Mouse (Mus musculus): ENCODE measurements around the gene 5330417C22Rik. TPM values are rescaled to one million over a fixed set of nuclear protein-coding genes. Genes with fewer than 3 reads are reported as not detected.
"Not testable (repeated sequence)": the region's sequence is repeated elsewhere in the genome, so short reads cannot be mapped to it uniquely, and the experiment has no call there.

5330417C22Rik gene
- total RNA-seq (2015) = not detected in 2 replicates
- total RNA-seq (2017) = 0.04 TPM in 1 of 2 replicates, not detected in the other

- peak; percentile 73 for ATAC-seq (ENCODE audit: poor library complexity, severe bottlenecking)
Measured at GRCm38 (mm10) chr3:108536517-108537260, at the start of gene 5330417C22Rik. Gene 5330417C22Rik (minus strand): TSS chr3:108536536.

GRCm38 (mm10) chr3:108584580-108584979 is 48.2 kb upstream of the 5330417C22Rik start:
- ATAC-seq (ENCODE audit: poor library complexity, severe bottlenecking) = no peak

DNA sequence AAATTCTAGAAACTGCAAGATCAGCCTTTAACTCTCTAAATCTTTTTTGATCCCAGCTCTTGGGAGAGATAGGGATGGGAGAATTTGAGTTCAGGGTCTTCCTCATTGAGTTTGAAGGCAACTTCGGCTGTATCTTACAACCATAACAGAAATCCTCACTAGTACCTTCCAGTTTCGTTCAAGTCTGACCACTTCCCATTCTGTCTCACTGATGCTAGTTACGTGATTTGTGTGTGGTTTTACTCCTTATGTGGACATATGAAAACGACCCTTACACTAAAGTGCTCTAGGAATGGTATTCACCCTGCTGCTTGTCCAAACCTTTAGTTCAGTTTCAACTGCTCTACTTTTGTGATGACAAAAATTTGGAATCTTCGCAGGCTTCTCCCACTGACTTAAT is 37.7 kb upstream of the 5330417C22Rik start:
- ATAC-seq (ENCODE audit: poor library complexity, severe bottlenecking) = peak; percentile 13; the same call in 1 of the 2 replicates

GRCm38 (mm10) chr3:108572309-108573010 is 36.1 kb upstream of the 5330417C22Rik start:
- no peak for ATAC-seq (ENCODE audit: poor library complexity, severe bottlenecking)

DNA sequence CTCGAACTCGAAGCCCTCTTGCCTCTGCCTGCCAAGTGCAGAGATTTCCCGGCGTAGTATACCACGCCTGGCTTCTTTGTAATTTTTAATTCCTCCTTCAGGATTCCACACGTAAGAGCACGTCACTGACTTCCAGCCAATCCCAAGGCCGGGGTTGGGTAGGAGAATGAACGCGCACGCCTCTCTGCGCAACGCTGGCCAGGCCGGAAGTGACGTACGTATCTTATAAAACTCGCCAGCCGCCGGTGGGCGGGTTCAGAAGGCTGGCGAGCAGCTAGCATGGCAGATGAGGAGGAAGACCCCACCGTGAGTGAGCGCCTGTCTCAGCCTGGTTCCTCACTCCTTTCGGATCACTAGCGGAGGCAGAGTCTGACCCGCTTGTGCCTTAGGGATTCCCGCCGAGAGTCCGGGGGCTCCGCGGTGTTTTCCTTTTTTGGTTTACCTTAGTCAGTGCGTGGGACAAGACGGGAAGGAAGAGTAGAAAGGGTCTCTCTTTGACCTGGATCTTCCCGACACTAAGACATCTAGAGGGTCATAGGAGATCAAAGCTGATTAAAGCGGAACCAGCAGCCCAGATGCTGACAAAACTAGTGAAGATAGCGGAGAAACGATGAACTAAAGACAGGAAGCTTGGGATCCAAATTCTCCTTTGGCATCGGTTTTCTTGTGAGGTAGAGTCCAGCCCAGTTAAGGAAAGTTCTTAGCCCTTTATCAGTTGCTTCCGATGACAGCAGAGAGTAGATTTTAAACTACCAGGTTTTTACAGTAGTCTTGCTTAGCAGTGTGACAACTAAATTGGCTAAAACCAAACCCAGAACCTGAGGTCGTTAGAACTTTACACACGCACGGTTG is 35.3 kb upstream of the 5330417C22Rik start, which contains the start of gene Taf13:
Gene Taf13, plus strand, starts transcription at position 256 of the 852 bp plus-strand sequence.
- ATAC-seq (ENCODE audit: poor library complexity, severe bottlenecking) = peak; percentile 95

DNA sequence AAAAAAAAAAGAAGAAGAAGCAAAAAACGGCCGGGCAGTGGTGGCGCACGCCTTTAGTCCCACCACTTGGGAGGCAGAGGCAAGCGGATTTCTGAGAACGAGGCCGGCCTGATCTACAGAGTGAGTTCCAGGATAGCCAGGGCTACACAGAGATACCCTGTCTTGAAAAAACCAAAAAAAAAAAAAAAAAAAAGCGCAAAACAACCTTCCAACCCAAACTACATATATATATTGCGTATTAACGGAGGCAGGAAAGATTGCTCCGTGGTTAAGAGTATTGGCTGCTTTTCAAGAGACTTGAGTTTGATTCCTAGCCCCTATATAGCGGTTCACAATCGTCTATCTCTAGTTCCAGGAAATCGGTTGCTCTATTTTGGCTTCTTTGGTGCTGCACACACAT is 34.5 kb upstream of the 5330417C22Rik start:
- no peak for ATAC-seq (ENCODE audit: poor library complexity, severe bottlenecking)

DNA sequence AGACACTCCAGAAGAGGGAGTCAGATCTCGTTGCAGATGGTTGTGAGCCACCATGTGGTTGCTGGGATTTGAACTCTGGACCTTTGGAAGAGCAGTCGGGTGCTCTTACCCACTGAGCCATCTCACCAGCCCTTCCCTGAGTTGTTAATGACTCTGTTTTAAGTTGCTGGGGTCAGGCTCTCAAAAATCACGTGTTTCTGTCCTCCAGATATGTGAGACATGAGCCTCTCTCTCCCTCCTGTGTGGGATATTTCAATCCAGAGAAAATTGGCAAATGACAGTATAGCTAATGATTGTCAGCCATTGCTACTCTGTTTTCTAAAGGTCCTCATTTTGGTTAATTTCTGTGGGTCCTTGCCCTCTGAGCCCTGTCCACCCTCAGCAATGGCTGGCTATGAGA is 33.3 kb upstream of the 5330417C22Rik start:
- ATAC-seq (ENCODE audit: poor library complexity, severe bottlenecking) = not testable (repeated sequence)

DNA sequence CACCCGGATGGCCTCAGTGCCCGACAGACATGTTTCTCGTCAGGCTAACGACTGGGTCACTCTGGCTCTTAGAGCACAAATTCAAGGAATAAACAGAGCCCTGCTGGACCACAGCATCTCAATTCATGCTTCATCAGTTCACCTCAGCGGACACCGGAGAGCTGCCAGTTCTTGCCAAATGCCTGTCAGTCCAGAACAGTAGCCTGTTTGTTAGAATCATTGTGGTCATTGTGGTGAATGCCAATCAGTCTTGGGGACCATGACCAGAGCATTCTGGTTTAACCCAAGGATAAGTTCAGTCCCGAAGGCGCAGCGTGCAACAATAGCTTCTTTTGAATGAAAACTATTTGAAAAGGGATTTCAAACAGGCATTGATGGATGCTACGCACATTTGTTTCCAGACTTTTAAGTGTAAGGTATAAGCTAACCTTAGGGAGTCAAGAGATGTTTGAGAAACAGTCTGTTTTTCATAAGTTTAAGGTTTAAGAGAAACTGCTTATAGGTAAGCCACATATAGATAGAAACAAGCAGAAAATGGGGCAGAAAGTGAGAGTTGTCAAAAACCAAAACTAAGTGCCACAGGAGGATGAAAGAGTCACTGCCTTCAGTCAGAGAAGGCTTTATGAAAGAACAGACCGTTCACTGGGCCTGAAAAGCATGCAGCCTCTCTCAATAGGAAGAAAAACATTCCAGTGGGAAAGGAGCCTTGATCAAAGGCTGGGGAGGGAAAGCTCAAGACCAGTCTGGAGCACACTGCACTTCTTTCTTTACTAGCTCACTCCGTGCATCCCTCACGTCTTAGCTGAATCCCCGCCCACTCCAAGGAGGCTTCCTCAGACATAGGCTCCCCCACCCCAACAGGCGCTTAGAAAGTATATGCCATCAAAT is 31.9 kb upstream of the 5330417C22Rik start:
- no peak for ATAC-seq (ENCODE audit: poor library complexity, severe bottlenecking)

GRCm38 (mm10) chr3:108563309-108563708 is 27.0 kb upstream of the 5330417C22Rik start:
- ATAC-seq (ENCODE audit: poor library complexity, severe bottlenecking) = peak; percentile 55

DNA sequence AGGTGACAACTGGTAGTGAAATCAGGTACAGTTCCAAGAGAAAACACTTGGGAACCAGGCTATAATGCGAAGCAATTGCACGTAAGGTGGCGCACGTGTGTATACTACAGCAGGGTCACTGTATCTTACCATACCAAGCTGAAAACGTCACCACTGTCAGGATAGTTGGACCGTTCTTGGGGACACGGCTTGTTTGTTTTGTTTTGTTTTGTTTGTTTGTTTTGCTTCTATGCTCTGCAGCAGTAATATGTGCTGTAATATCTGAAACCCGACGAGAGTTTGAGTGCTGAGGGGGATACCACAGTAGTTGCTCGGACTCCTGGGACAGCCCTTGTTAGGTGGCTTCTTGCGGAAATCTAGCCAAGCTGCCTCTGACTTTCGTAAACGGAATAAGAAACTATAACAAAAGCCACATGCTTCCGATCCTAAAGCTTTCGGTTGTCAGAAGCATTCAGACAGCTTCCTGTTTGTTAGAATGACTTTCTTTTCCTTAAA is 26.5 kb upstream of the 5330417C22Rik start:
- ATAC-seq (ENCODE audit: poor library complexity, severe bottlenecking) = peak; percentile 38

DNA sequence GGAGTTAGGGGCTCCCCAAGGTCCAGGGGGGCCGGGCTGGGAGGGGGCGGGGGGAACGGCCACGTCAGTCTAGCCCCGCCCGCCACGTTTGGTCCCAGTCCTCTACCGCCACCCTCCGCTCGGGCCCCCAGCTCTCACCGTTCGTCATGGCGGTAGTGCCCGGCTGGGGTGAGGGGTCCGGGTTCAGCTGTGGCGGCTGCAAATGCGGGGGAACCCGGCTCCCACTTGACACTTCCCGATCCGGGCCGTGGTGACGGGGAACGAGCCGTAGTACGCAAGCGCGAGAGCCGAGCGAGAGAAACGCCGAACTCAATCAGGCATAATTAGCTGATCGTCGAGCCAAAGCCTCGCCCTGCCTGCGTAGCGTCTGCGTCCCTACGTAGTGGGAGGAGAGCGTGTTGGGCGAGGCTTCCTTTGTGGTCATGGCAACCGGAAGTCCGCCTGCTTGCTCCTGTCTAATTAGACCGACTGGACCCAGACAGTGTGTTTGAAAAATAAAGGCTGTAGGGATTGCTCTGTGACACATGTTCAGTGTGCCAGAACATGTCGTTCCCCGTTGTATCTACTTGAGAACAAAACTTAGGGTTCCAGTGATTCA is 25.9 kb upstream of the 5330417C22Rik start, which contains the start of gene Tmem167b:
Gene Tmem167b, minus strand, starts transcription at position 334 of the 598 bp plus-strand sequence.
- ATAC-seq (ENCODE audit: poor library complexity, severe bottlenecking) = peak; percentile 92

- no peak for ATAC-seq (ENCODE audit: poor library complexity, severe bottlenecking)
Measured at GRCm38 (mm10) chr3:108557888-108558287, 21.6 kb upstream of the 5330417C22Rik start.

DNA sequence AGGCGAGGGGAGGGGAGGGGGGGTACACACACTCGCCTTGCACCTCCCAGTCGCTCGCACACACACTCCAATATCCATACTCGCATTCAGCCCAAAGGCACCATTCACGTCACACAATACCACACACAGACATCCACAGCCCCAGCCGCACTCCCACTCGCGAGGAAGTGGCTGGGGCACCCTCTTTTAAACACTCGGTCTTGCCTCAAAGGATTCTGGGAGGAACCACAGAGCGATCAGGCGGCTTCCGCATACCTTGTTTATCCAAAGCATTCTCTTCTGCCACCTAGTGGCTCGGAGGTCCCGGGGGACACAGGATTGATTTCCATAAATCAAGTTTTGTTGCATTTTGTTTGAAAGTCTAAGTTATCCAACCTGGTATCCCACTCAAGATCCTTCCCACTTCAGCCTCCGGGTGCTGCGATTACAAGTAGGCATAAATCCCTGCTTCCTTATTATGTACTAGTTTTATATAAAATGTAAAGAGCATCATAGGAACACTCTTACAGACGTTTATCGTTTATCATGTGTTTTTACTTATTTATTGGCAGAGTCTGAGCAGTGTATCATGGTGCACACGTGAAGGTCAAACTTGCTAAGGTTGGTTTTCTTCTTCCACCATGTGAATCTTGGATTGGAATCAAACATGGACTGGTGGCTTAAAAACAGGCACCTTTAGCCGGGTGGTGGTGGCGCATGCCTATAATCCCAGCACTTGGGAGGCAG is 18.4 kb upstream of the 5330417C22Rik start:
- ATAC-seq (ENCODE audit: poor library complexity, severe bottlenecking) = peak; percentile 99

DNA sequence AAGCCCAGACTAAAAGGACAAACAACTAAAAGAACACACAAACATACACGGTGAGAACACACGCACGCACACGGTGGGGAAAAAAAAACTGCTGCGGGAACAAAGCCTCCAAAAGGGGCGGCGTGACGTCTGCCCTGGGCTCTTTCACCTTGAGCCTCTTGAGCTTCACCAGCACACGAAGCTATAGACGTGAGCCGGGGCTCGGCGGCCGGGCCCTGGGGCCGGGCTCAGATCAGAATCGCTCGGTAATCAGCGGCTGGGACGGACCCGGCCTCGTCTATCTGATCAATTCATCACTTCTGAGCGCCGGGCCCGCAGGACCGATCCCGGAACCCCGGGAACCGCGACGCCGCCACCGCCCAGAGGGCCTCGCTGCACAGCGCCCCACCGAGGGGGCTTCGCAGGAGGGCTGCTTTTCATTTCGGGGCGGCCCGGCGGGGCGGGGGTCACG is 17.8 kb upstream of the 5330417C22Rik start:
- ATAC-seq (ENCODE audit: poor library complexity, severe bottlenecking) = peak; percentile 16

DNA sequence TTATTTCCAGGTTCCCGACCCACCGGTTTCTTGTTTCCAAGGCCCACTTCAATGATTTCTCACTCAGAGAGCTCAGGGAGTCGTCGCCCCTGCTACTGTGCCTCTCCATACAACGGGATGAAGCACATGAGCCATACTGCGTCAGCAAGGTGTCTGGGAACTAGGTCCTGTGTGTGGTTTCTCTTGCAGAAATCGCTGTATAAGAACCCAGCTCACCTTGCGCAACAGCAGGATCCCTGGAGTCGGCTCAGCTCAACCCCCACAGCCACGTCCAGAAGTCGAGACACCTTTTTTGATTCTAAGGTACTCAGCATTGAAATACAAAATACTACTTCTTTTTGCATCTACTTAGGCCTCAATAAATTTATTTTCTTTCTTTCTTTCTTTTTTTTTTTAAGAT is 6.0 kb upstream of the 5330417C22Rik start:
- ATAC-seq (ENCODE audit: poor library complexity, severe bottlenecking) = no peak

DNA sequence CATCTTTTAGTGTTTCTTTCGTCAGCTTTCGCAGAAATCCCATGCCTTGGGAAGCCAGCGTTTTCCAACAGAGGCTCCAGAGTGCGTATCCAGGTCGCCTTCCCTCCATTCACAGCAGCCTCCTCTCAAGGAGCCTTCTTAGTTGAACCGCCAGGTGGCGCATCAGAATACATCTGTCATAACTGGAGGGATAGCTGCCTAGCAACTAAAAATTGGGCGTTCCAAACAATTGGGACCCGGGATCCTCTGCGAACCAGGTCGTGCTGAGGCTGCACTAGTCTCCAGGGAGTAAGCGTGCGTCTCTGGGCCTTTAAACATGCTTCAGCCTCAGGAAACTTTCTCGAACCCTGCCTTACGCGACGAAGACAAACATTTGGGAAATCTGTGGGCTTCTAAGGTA is 967 bp upstream of the 5330417C22Rik start:
- ATAC-seq (ENCODE audit: poor library complexity, severe bottlenecking) = peak; percentile 93

GRCm38 (mm10) chr3:108535896-108536516 is 330 bp downstream of the 5330417C22Rik start:
- ATAC-seq (ENCODE audit: poor library complexity, severe bottlenecking) = no peak

DNA sequence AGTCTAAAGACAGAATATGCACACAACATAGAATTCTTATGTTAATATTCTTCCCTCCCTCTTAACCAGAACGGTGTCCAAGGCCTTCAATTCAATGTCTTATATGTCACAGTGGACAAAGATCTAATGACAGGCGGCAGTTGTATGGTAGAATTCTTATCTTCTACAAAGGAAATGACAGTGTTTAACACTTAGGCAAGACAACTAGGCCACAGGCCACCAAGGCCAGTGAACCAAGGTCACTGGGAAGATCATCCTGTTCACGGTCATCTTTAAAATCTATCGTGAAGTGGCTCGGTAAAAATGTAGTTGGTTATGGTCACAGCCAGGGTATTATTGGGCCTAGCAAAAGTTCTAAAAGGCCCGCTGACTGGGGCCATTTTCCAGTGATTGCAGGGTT is 2.4 kb downstream of the 5330417C22Rik start, which contains the start of gene 1700013F07Rik:
Gene 1700013F07Rik, plus strand, starts transcription at position 200 of the 400 bp plus-strand sequence.
- ATAC-seq (ENCODE audit: poor library complexity, severe bottlenecking) = no peak

Data from megakaryocyte, adult 5-6 weeks (primary cell).